16 mouse cellular contexts compared by ENCODE assay signal in the genomic region with DNA sequence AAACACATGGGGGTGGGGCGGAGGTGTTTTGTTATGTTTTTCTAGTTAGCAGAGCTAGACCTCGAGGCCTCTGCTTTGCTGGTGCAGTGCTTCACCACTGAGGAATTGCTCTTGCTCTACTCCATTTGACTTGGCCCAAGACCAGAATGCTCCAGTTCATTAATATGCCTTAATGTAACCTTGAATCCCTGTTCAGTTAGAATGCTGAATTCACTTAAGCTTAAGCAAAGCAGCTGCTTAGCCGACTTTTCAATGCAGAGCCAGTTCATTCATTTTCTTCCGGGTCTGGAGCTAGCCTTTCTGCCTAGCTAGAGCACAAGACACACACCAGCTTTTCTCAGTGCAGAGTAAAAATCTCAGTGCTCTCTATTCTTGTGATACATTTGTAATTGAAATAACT. TPM values are rescaled to one million over a fixed set of nuclear protein-coding genes. Genes with fewer than 3 reads are reported as not detected.
A peak's percentile ranks its signal among the peaks of the same experiment; 100 is the strongest.
DNase-seq lines count a peak whose midpoint lies in the region; ATAC-seq and TF ChIP-seq lines count a peak whose summit lies in the region.
"Had no signal": no experiment of that assay in that cellular context is flagged by ENCODE, and none has a peak within 500 bp of the region (broad histone marks: within the 10 kb centered on the region; RNA-seq: fewer than 3 reads in every experiment).

No protein-coding gene starts in this region.

- H3K27ac ChIP-seq in forebrain, embryonic 14.5 days (ENCODE audit: low read depth, low read length), result no peak overlapping the region
- H3K27ac ChIP-seq in forebrain, embryonic 15.5 days (replicated peaks), result no peak overlapping the region
- no peak overlapping the region for H3K27ac ChIP-seq in kidney, embryonic 16.5 days (ENCODE audit: low read length)
- H3K27ac ChIP-seq in kidney, embryonic 15.5 days, result no peak overlapping the region
- H3K27ac ChIP-seq: embryonic facial prominence, embryonic 10.5 days; hindbrain, embryonic 10.5 days; hindbrain, embryonic 15.5 days had no signal

- TF ChIP-seq CTCF in brain, embryonic 14.5 days (IDR thresholded peaks at IDR 0.05; ENCODE audit: borderline replicate concordance, extremely low read depth, insufficient read depth, insufficient read length), result no peak

- H3K4me1 ChIP-seq in forebrain, embryonic 14.5 days (ENCODE audit: control insufficient read depth, insufficient read depth, low read length), result no peaks in the 10 kb centered on the region
- H3K4me1 ChIP-seq in forebrain, embryonic 15.5 days, result 0 out of 2 replicates have a peak, but pooled peaks cover 3% of the 10 kb centered on the region
- H3K4me1 ChIP-seq in kidney, embryonic 16.5 days (ENCODE audit: insufficient read depth, low read length), result no peaks in the 10 kb centered on the region
- no peaks in the 10 kb centered on the region for H3K4me1 ChIP-seq in kidney, embryonic 15.5 days
- H3K4me1 ChIP-seq: embryonic facial prominence, embryonic 10.5 days; heart, embryonic 12.5 days; hindbrain, embryonic 10.5 days; hindbrain, embryonic 15.5 days had no signal

- no peak for TF ChIP-seq POLR2A in brain, embryonic 14.5 days (IDR thresholded peaks at IDR 0.05; ENCODE audit: borderline replicate concordance, extremely low read depth, insufficient read depth, insufficient read length, poor library complexity, severe bottlenecking)

- H3K36me3 ChIP-seq in forebrain, embryonic 14.5 days (ENCODE audit: control insufficient read depth, insufficient read depth, low read length), result 0 out of 2 replicates have a peak, but pooled peaks cover 3% of the 10 kb centered on the region
- peaks cover 9% of the 10 kb centered on the region for H3K36me3 ChIP-seq in forebrain, embryonic 15.5 days
- H3K36me3 ChIP-seq in kidney, embryonic 16.5 days (ENCODE audit: insufficient read depth, low read length), result peaks cover 4% of the 10 kb centered on the region; the same call in 1 of the 2 replicates
- H3K36me3 ChIP-seq in kidney, embryonic 15.5 days, result peaks cover 8% of the 10 kb centered on the region
- H3K36me3 ChIP-seq: embryonic facial prominence, embryonic 10.5 days; hindbrain, embryonic 10.5 days had no signal

- ATAC-seq in forebrain, embryonic 14.5 days, result peak; percentile 63
- ATAC-seq in forebrain, embryonic 15.5 days (replicated peaks), result no peak; the same call in 1 of the 2 replicates
- no peak for ATAC-seq in kidney, embryonic 16.5 days (ENCODE audit: low FRiP score, low TSS enrichment)
- ATAC-seq in kidney, embryonic 15.5 days (replicated peaks; ENCODE audit: low FRiP score), result no peak
- ATAC-seq in granulocyte monocyte progenitor cell, adult 5-6 weeks (replicated peaks; ENCODE audit: poor library complexity, severe bottlenecking), result no peak
- ATAC-seq: inflammation-experienced regulatory T-cells, adult 6 months had no signal

- no peaks in the 10 kb centered on the region for H3K9me3 ChIP-seq in forebrain, embryonic 14.5 days (replicated peaks; ENCODE audit: control insufficient read depth, low read length)
- no peaks in the 10 kb centered on the region for H3K9me3 ChIP-seq in forebrain, embryonic 15.5 days
- no peaks in the 10 kb centered on the region for H3K9me3 ChIP-seq in kidney, embryonic 16.5 days (ENCODE audit: low read length)
- H3K9me3 ChIP-seq in kidney, embryonic 15.5 days (replicated peaks), result no peaks in the 10 kb centered on the region
- H3K9me3 ChIP-seq: embryonic facial prominence, embryonic 10.5 days; heart, embryonic 12.5 days; hindbrain, embryonic 10.5 days; hindbrain, embryonic 15.5 days had no signal

- H3K4me2 ChIP-seq in forebrain, embryonic 14.5 days (ENCODE audit: low read length), result no peak overlapping the region
- no peak overlapping the region for H3K4me2 ChIP-seq in forebrain, embryonic 15.5 days (replicated peaks)
- no peak overlapping the region for H3K4me2 ChIP-seq in kidney, embryonic 16.5 days (replicated peaks; ENCODE audit: low read depth, low read length)
- no peak overlapping the region for H3K4me2 ChIP-seq in kidney, embryonic 15.5 days
- H3K4me2 ChIP-seq: heart, embryonic 12.5 days; hindbrain, embryonic 15.5 days had no signal

- H3K4me3 ChIP-seq in forebrain, embryonic 14.5 days (ENCODE audit: low read depth, low read length), result no peak overlapping the region
- no peak overlapping the region for H3K4me3 ChIP-seq in forebrain, embryonic 15.5 days
- no peak overlapping the region for H3K4me3 ChIP-seq in kidney, embryonic 16.5 days (ENCODE audit: low read length)
- H3K4me3 ChIP-seq in kidney, embryonic 15.5 days (replicated peaks), result no peak overlapping the region
- H3K4me3 ChIP-seq: embryonic facial prominence, embryonic 10.5 days; heart, embryonic 12.5 days; hindbrain, embryonic 10.5 days; hindbrain, embryonic 15.5 days had no signal

- H3K27me3 ChIP-seq in forebrain, embryonic 14.5 days (replicated peaks; ENCODE audit: control insufficient read depth, insufficient read depth, low read length), result no peaks in the 10 kb centered on the region
- no peaks in the 10 kb centered on the region for H3K27me3 ChIP-seq in forebrain, embryonic 15.5 days
- no peaks in the 10 kb centered on the region for H3K27me3 ChIP-seq in kidney, embryonic 16.5 days (ENCODE audit: insufficient read depth, low read length)
- no peaks in the 10 kb centered on the region for H3K27me3 ChIP-seq in kidney, embryonic 15.5 days
- H3K27me3 ChIP-seq: heart, embryonic 12.5 days; hindbrain, embryonic 15.5 days had no signal

- no peak overlapping the region for H3K9ac ChIP-seq in forebrain, embryonic 14.5 days (ENCODE audit: low read length)
- H3K9ac ChIP-seq in forebrain, embryonic 15.5 days (replicated peaks), result no peak overlapping the region
- no peak overlapping the region for H3K9ac ChIP-seq in kidney, embryonic 16.5 days (replicated peaks; ENCODE audit: low read length)
- H3K9ac ChIP-seq in kidney, embryonic 15.5 days, result no peak overlapping the region
- H3K9ac ChIP-seq: heart, embryonic 12.5 days; hindbrain, embryonic 15.5 days had no signal

- DNase-seq in forebrain, embryonic 14.5 days (ENCODE audit: low spot score), result peak; percentile 55
- peak; percentile 21 for DNase-seq in kidney, adult 11 months
- peak; percentile 50 for DNase-seq in kidney, postnatal 14 days
- DNase-seq in brain, embryonic 14.5 days (ENCODE audit: low read depth), result peak; percentile 69
- DNase-seq: adrenal gland, adult 8-10 months; cerebellum, adult 2 months; gastrocnemius, postnatal 14 days had no signal

- WGBS in forebrain, embryonic 14.5 days, result 45% methylated on average over 4 of the region's 4 CpGs
- WGBS in forebrain, embryonic 15.5 days, result 43% methylated on average over 4 of the region's 4 CpGs
- WGBS in kidney, embryonic 16.5 days, result 68% methylated on average over 4 of the region's 4 CpGs
- WGBS in kidney, embryonic 15.5 days, result 76% methylated on average over 4 of the region's 4 CpGs

RNA-seq across cellular contexts. Expression of a gene that starts 29.6 kb away (rescaled TPM):
- 0.96 and 1.1 TPM in 2 replicates for polyA plus RNA-seq in forebrain, embryonic 14.5 days (2014; fragmentation: Nextera tagmentation; extraction: Ambion mirVana)
- 1.7 and 1.9 TPM in 2 replicates for polyA plus RNA-seq in forebrain, embryonic 15.5 days (2015; fragmentation: Nextera tagmentation; extraction: Ambion mirVana)
- 3.1 and 3.8 TPM in 2 replicates for polyA plus RNA-seq in kidney, embryonic 16.5 days (2015; fragmentation: Nextera tagmentation; extraction: Ambion mirVana)
- polyA plus RNA-seq in kidney, embryonic 15.5 days (2015; fragmentation: Nextera tagmentation; extraction: Ambion mirVana), result 2.5 and 3.7 TPM in 2 replicates
- 3.2 and 4.3 TPM in 2 replicates for polyA plus RNA-seq in brain, embryonic 14.5 days (2012; rRNA removed)
- total RNA-seq in granulocyte monocyte progenitor cell, adult 5-6 weeks (2014; fragmentation: Nextera tagmentation), result 19.2 and 24.4 TPM in 2 replicates
- total RNA-seq in granulocyte monocyte progenitor cell, adult 5-6 weeks (2017), result 11.2 and 14.4 TPM in 2 replicates

RNA-seq across cellular contexts. Expression of a gene that starts 30.1 kb away (rescaled TPM):
- 30.9 and 34.9 TPM in 2 replicates for polyA plus RNA-seq in forebrain, embryonic 14.5 days (2014; fragmentation: Nextera tagmentation; extraction: Ambion mirVana)
- polyA plus RNA-seq in forebrain, embryonic 15.5 days (2015; fragmentation: Nextera tagmentation; extraction: Ambion mirVana), result 26.0 and 26.4 TPM in 2 replicates
- polyA plus RNA-seq in kidney, embryonic 16.5 days (2015; fragmentation: Nextera tagmentation; extraction: Ambion mirVana), result 37.8 and 38.7 TPM in 2 replicates
- polyA plus RNA-seq in kidney, embryonic 15.5 days (2015; fragmentation: Nextera tagmentation; extraction: Ambion mirVana), result 36.1 and 36.3 TPM in 2 replicates
- 13.0 and 13.7 TPM in 2 replicates for polyA plus RNA-seq in brain, embryonic 14.5 days (2012; rRNA removed)
- 26.1 and 31.9 TPM in 2 replicates for total RNA-seq in granulocyte monocyte progenitor cell, adult 5-6 weeks (2014; fragmentation: Nextera tagmentation)
- 18.0 and 45.4 TPM in 2 replicates for total RNA-seq in granulocyte monocyte progenitor cell, adult 5-6 weeks (2017)
